Mouse (Mus musculus) hindbrain, embryonic 12.5 days (tissue): ENCODE results near the gene Gm10330. TPM values are rescaled to one million over a fixed set of nuclear protein-coding genes. Genes with fewer than 3 reads are reported as not detected.
"Not testable (repeated sequence)": the region's sequence is repeated elsewhere in the genome, so short reads cannot be mapped to it uniquely, and the experiment has no call there.

Experiments
- ATAC-seq: fragments of 200-750 bp; cut with Nextera tagmentation; 2 replicates; pipeline ENCODE4 v1.8.0; 2017; ENCODE audit warnings: moderate TSS enrichment; ENCODE audit not compliant: low FRiP score
- H3K27ac ChIP-seq: fragments of 300-500 bp; sonication (generic); 2 replicates; pipeline ENCODE4 v1.5.1; 2016; ENCODE audit warnings: mild to moderate bottlenecking
- H3K27me3 ChIP-seq: fragments of 300-500 bp; sonication (generic); 2 replicates; pipeline ENCODE4 v1.6.1; 2016; ENCODE audit warnings: mild to moderate bottlenecking
- H3K36me3 ChIP-seq: fragments of 300-500 bp; sonication (generic); 2 replicates; pipeline ENCODE4 v1.6.1; 2016; ENCODE audit warnings: mild to moderate bottlenecking
- H3K4me1 ChIP-seq: fragments of 300-500 bp; sonication (generic); 2 replicates; pipeline ENCODE4 v1.6.1; 2016
- H3K4me2 ChIP-seq: fragments of 300-500 bp; sonication (generic); replicated peaks from 2 replicates; pipeline ENCODE4 v1.6.1; 2016; ENCODE audit warnings: mild to moderate bottlenecking
- H3K4me3 ChIP-seq: fragments of 300-500 bp; sonication (generic); 2 replicates; pipeline ENCODE4 v1.5.1; 2016; ENCODE audit warnings: mild to moderate bottlenecking
- H3K9ac ChIP-seq: fragments of 300-500 bp; sonication (generic); 2 replicates; pipeline ENCODE4 v1.6.1; 2016; ENCODE audit warnings: mild to moderate bottlenecking, moderate library complexity
- H3K9me3 ChIP-seq: fragments of 300-500 bp; sonication (generic); replicated peaks from 2 replicates; pipeline ENCODE4 v1.6.1; 2016; ENCODE audit warnings: mild to moderate bottlenecking
- WGBS: fragments of 180-500 bp; shearing (Covaris S2); methylation state at CpG from one replicate; pipeline ENCODE4 v1.1.7; 2016; 5-methylcytosine and 5-hydroxymethylcytosine counted together
- polyA plus RNA-seq: library from polyadenylated mRNA; unstranded; fragments of >200 nt; fragmentation: Nextera tagmentation; extraction: Ambion mirVana; gene quantifications from 2 replicates; pipeline ENCODE4 v1.2.1, GENCODE M21; 2016

Gene Gm10330
- polyA plus RNA-seq: 0.51 and 0.62 TPM in 2 replicates

DNA sequence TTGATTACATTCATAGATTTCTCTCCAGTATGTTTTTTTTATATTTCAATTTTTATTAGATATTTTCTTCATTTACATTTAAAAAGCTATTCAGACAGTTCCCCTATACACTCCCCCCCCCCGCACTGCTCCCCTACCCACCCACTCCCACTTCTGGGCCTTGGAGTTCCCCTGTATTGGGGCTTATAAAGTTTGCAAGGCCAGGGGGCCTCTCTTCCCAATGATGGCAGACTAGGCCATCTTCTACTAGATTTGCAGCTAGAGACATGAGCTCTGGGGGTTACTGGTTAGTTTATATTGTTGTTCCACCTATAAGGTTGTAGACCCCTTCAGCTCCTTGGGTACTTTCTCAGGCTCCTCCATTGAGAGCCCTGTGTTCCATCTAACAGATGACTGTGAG lies at the start of gene Gm10330:
Gene Gm10330, minus strand, starts transcription at position 101 of the 400 bp plus-strand sequence.
- not testable (repeated sequence) for ATAC-seq, H3K27me3 ChIP-seq, H3K36me3 ChIP-seq, H3K4me3 ChIP-seq, H3K27ac ChIP-seq, H3K4me2 ChIP-seq, H3K9ac ChIP-seq, H3K4me1 ChIP-seq, H3K9me3 ChIP-seq
- 86% methylated on average over 1 of the region's 1 CpGs for WGBS

DNA sequence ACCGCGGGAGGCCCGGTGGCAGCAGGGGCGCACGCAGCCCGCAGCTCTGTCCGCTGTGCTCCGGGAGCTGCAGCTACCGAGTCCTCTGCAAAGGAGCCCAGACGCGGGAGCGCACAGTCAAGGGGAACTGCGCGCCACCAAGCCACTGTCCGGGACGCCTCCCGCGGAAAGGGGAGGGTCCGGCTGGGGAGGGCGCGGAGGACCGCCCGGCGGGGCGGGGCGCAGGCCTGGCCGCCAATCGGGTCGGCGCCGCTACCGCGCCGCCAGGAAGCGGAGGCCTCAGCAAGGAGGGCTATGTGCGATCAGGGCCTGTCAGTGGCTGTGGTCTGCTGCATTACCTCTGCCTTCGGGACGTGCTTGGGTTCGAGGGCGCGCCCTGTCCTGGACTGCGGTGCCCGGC lies 20.7 kb upstream of the Gm10330 start:
- 18% methylated on average over 40 of the region's 43 CpGs for WGBS
- not testable (repeated sequence) for ATAC-seq, H3K4me1 ChIP-seq, H3K9me3 ChIP-seq, H3K27me3 ChIP-seq, H3K9ac ChIP-seq, H3K27ac ChIP-seq, H3K36me3 ChIP-seq
- H3K4me2 ChIP-seq: peak overlapping the region; percentile 13; the same call in 1 of the 2 replicates
- peak overlapping the region; percentile 18; the same call in 1 of the 2 replicates for H3K4me3 ChIP-seq

DNA sequence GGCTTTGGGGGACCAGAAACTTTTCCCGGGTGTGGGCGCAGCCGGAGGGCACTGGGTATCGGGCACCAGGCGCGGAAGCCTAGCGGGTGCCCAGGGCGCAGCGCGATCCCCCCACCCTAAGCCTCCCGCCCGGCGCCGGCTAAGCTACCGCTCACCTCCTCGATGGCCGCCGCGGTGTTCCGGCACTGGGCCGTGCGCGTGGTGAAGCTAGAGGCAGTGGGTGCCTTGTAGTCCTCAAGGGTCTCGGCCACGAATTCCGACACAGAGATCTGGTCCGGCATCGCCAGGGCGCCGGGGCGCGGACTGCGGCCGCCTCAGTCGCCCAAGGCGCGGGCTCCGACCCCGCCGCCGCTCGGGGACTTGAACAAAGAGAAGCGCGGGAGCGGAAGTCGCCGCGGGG lies 20.3 kb upstream of the Gm10330 start:
- H3K4me1 ChIP-seq, H3K9ac ChIP-seq, ATAC-seq, H3K36me3 ChIP-seq, H3K27ac ChIP-seq, H3K27me3 ChIP-seq, H3K9me3 ChIP-seq: not testable (repeated sequence)
- Histone ChIP-seq H3K4me3 (peak overlapping the region; percentile 18; the same call in 1 of the 2 replicates), H3K4me2 (peak overlapping the region; percentile 13; the same call in 1 of the 2 replicates)
- WGBS: 27% methylated on average over 26 of the region's 48 CpGs
